Mouse (Mus musculus) cerebral cortex, adult 2 months (tissue): Measurements from ENCODE around the gene Dok7.

Experiments
- WGBS: fragments of 180-500 bp; shearing (Covaris S2); methylation state at CpG from one replicate; pipeline ENCODE4 v1.1.7; 2018; 5-methylcytosine and 5-hydroxymethylcytosine counted together

The Dok7 gene

GRCm38 (mm10) chr5:35118418-35118817 lies 61.9 kb downstream of the Dok7 start:
- 96% methylated on average over 2 of the region's 2 CpGs for WGBS

- 57% methylated on average over 8 of the region's 8 CpGs for WGBS
Measured at GRCm38 (mm10) chr5:35120024-35120423, 63.5 kb downstream of the Dok7 start.

DNA sequence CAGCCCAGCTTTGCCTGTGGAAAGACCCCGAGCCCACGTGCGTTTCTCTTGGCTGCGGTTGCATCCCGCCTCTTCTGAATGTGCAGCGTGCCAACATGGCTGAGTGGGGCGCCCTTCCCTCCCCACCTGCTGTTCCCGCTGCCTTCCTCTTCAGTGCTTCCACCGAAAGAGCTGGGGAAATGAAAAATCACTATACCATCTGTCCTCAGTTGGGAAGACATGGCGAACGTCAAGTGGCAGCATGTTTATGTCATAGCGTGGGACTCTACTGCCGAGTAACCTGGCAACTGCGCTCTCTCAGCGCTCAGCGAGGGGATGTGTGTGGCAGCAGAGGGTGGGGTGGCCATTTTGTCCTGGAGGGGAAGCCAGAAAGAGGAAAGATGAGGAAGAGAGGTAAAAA lies 72.6 kb downstream of the Dok7 start:
- WGBS: 50% methylated on average over 16 of the region's 16 CpGs

- WGBS: 66% methylated on average over 7 of the region's 7 CpGs
Measured at GRCm38 (mm10) chr5:35129767-35130191, 73.2 kb downstream of the Dok7 start.

DNA sequence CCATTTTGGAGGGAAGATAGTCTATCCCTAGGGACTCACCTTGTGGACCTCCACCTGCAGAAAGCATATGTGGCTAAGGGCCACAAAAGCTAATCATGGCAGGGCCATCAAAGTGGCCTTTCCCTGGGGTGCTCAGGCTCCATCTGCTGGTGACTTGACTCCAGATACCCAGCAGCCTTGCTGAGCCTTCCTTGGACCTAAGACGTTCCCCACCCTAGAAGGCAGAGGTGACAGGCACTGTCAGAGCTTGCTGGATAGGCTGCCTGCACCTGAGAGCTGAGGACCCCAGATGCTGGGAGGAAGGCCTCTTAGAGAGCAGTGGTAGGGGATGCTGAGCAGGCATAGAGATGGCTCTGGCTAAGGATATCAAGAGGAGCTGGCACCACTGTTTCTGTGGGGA lies 74.7 kb downstream of the Dok7 start:
- 32% methylated on average over 1 of the region's 1 CpGs for WGBS

- 15% methylated on average over 7 of the region's 7 CpGs for WGBS
Measured at GRCm38 (mm10) chr5:35131773-35132172, 75.2 kb downstream of the Dok7 start.

- WGBS: 94% methylated on average over 9 of the region's 9 CpGs
Measured at GRCm38 (mm10) chr5:35132278-35132980, 75.9 kb downstream of the Dok7 start.

DNA sequence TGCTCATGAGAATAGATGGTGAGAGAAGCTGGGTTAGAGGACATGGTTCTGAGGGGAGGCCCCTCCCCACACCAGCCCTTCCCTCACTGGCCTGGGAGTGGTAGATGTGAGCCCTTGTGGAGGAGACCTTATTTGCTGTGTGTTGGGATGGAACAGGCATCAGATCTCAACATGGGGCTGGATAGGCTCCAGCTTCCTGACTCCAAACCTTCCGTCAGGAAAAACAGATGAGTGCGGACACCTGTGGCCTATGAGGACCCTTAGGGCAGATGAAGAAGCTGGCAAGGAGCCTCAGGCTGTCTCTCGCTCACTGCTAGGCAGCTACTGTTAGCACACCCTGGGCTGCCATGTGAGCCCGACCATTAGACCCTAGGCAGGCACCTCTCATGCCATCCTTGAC lies 76.9 kb downstream of the Dok7 start:
- 88% methylated on average over 4 of the region's 4 CpGs for WGBS

GRCm38 (mm10) chr5:35134286-35134685 lies 77.7 kb downstream of the Dok7 start:
- 86% methylated on average over 3 of the region's 3 CpGs for WGBS

DNA sequence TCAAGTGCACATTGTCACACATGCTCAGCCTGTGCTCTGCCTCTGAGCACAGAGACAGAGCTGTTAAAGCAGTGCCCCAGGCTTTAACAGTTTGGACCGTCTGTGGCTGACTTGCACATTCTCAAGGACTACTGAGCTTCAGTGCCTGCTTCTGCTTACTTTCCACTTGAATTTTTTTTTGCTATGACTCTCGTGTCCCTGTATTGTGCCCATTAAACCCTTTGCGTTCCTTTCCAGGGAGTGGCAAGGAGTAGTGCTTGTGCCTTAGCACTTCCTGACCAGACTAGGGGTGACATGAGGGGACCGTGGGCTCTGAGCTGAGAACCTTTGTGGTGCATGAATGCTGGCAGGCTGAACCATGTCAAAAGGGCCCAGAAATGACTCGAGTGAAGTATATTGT lies 79.3 kb downstream of the Dok7 start:
- 79% methylated on average over 5 of the region's 5 CpGs for WGBS
